Mouse (Mus musculus): ENCODE results near the gene B3gat2.

The B3gat2 gene

DNA sequence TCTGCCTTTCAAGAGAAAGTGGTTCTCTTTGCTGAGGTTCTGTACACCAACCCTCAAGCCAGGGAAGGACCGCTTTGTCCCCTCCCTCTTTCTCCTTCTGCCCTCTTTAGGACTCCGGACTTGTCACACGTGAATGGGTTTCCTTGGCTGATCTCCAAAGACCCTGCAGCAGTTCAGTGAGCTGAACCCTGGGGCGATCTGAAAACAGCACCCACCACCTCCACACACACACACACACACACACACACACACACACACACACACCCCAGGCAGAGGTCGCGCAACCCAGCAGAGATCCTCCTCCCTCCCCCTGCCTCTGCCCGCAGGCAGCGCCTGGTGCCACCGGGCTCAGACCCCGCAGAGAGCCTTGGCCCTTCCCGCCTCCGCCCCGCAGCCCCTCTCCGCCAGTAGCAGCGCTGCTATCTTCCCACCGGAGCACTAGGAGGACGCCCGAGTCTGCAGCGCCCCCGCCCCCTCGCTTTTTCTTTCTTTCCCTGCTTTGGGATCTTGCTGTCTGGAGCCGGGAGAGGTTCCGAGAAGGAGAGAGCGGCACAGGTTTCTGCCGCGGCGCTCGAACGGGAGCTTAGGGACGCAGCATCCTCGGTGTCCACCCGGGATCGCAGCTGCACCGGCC, at the start of gene B3gat2:
Gene B3gat2 (plus strand): TSS at position 252 of the 634 bp plus-strand sequence.
- DNase-seq (ENCODE audit: low spot score in 2 of 2), result peak in 1 of 2 experiments; percentile 28

DNA sequence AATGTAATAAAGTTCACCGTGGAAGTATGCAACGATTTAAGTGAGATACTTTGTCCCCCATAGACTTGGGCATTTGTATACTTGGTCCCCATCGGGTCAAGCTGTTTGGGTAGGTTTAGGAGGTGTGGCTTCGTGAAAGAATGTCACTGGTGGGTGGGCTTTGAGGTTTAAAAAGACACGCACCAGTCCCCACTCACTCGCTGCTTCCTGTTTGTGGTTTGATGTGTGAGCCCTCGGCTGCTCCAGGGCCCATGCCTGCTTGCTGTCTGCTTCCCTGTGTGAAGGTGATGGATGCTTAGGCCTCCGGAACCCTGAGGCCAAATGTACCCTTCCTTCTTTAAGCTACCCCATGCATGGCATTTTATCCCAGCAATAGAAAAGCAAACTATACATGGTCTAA, 41.2 kb upstream of the B3gat2 start:
- no peak for DNase-seq (ENCODE audit: low spot score in 2 of 2)

DNA sequence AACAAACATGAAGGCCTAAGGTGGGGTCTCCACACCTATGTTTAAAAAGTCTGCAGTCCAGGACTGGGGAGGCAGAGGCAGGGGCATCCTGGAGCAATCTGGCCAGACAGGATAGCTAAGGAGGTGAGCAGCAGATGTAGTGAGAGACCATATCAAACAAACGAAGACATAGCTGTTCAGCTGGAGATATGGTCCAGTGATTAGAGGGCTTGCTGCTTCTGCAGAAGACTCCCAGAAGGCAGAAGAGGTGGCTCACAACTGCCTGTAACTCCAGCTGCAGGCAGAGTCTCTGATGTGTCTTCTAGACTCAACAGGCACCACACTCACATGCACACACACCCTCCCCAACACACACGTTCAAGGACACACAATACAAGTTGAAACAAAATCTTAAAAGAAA, 40.5 kb upstream of the B3gat2 start:
- no peak for DNase-seq (ENCODE audit: low spot score in 2 of 2)

GRCm38 (mm10) chr1:23722469-23723372, 38.8 kb upstream of the B3gat2 start:
- DNase-seq (ENCODE audit: low spot score in 2 of 2), result no peak

- no peak for DNase-seq (ENCODE audit: low spot score in 2 of 2)
Measured at GRCm38 (mm10) chr1:23731324-23731723, 30.2 kb upstream of the B3gat2 start.

- DNase-seq (ENCODE audit: low spot score in 2 of 2), result no peak
Measured at GRCm38 (mm10) chr1:23750864-23751532, 10.6 kb upstream of the B3gat2 start.

GRCm38 (mm10) chr1:23753091-23753490, 8.5 kb upstream of the B3gat2 start:
- no peak for DNase-seq (ENCODE audit: low spot score in 2 of 2)

DNA sequence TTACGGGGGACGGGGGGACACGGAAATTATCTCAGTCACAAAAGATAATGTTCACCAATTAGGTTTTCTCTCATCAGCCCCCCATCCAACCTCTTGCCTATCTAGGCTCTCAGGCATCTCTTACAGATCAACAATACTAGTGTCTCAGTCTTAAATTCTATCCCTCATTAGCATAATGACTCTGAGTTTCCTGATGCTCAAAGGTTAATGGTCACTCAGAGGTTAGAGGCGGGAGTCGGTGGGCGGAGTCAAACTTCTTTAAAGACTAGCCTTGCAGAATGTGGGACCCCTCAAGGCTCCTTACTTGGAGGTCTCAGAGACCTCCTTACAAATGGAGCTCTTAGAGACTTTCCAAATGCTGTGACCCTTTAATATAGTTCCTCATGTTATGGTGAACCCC, 8.0 kb upstream of the B3gat2 start:
- no peak for DNase-seq (ENCODE audit: low spot score in 2 of 2)

DNA sequence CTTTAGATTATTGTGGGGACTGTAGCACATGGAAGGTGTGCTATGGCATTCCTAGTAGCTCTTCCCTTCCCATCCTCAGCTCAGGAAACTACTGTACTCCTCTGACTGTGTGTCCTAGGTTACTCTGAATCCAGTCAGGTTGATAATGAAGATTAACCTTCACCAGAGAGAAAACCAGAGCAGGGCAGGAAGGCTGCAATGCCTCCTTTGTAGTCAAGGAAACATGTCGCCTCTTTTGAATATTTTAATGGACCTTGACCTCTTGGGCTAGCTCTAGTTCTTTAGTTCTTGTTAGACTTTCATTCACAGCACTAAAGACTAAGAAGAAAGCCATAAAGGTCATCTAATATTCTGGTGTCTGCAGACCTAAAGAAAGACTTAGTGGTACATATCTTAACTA, 7.2 kb upstream of the B3gat2 start:
- DNase-seq (ENCODE audit: low spot score in 2 of 2), result no peak

DNA sequence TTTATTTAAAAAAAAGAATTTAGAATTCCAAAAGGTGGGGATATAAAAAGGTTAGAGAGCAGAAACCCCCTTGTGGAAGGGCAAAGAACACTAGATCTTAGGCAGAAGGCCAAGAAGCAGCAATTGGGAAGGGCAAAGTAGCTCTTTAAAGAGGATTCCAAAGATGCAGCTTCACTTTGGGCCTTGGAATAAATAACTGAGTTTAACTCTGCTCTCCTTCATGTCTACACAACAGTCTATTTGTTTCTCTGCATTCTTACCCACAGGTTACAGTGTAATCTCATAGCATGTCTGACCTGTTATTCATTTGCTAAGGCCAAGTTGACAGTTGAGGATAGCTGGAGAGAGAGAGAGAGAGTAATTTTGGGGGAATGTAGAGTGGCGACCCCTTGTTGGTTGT, 6.6 kb upstream of the B3gat2 start:
- no peak for DNase-seq (ENCODE audit: low spot score in 2 of 2)

DNA sequence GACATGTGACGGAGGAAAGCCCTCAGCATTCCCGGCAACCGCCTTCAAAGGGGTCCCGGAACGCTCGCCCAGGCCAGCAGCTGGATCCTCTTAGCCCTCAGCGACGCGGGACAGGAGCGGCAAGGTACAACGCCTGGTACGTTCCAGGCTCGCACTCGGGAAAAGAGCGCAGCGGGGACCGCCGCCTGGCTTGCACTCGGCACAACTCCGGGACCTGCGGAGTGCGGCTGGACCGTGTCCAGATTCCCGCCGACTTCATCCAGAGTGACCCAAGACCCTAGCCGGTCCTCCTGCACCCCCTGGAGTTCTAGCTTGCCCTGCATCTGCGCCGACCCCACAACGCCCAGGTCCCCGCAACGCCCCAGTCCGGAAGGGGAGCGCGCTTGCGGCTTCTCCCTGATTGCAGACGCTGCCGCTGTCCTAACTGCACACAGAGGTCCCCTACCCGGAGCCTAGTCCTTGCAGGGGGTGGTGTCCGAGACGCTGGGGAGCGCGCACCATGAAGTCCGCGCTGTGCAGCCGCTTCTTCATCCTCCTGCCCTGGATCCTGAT, 659 bp downstream of the B3gat2 start:
- DNase-seq (ENCODE audit: low spot score in 2 of 2), result peak in 1 of 2 experiments; percentile 22

- peak; percentile 67 to 96 for DNase-seq (ENCODE audit: low spot score in 2 of 2)
Measured at GRCm38 (mm10) chr1:23762782-23763630, 1.5 kb downstream of the B3gat2 start.

DNA sequence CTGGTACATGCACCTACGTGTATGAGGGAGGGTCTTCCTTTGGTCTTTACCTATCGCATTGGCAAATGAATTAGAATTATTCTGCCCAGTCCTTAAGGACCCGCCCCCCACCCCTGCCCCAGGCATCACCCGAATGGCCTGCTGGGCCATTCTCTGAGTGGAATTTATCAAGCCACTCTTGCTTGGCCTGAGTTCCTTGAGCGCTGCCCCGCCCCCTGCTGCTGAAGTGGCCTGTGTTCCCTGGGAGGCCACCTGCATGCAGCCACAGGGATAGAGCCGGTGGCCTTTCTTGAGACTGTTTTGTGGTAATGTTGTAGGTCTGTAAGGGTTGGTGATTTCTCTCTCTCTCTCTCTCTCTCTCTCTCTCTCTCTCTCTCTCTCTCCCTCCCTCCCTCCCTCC, 2.2 kb downstream of the B3gat2 start:
- no peak for DNase-seq (ENCODE audit: low spot score in 2 of 2)

DNA sequence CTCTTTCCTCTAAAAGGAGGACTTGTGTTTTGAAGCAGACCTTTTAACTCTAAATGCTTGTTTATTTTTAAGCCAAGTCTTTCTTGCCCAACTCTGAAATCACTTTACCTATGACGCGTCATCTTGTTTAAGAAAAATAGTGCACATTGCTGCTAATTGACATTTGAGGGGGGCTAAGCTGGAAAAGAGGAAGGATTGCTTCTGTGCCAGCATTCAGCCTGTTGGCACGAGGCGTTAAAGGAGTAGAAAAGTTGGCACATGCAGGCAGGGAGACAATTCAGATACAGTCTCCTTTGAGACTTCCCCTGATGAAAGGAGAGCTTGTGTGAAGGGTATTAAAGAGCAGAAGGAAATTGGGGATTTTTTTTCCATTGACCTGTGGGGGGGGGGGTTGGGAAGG, 3.2 kb downstream of the B3gat2 start:
- DNase-seq (ENCODE audit: low spot score in 2 of 2), result no peak

GRCm38 (mm10) chr1:23773039-23773438, 11.5 kb downstream of the B3gat2 start:
- no peak for DNase-seq (ENCODE audit: low spot score in 2 of 2)

- peak in 1 of 2 experiments; percentile 63 for DNase-seq (ENCODE audit: low spot score in 2 of 2)
Measured at GRCm38 (mm10) chr1:23792737-23793533, 31.4 kb downstream of the B3gat2 start.

DNA sequence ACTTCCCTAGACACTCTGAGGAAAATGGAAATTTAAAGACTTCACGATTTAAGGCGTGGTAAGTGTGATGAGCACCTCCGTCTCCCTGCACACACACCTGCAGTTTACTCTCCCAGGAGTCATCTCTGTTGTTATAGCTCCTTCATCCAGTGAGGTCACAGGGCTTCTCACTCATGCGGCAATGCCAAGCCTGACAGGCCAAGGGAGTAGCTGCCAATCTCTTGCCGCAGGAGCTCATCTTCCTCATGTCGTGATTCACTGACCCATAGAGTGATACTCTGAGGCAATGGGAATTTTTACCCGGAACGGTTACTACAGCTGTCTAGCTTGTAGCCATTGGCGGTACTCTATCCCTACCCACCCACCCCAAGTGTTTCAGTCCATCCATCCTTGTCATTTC, 36.8 kb downstream of the B3gat2 start:
- DNase-seq (ENCODE audit: low spot score in 2 of 2), result no peak

DNA sequence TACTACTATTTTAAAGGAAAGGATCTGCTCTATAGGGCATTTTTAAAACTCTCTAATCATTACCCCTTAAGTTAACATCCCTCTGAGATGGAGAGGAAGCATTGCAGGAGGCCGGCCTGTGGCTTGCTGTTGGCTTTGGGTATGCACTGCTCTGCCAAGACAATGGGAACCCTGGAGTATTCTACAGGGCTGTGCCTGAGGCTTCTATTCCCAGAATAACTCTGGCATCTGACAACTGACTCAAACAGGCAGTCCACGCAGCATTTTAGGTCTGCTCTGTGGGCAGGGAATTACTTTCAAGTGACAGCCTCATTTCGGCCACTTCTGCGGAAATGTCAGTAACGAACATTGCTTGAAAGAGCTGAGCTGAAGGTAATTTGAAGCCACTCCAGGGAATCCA, 60.1 kb downstream of the B3gat2 start:
- DNase-seq (ENCODE audit: low spot score in 2 of 2), result no peak

GRCm38 (mm10) chr1:23826887-23827758, 65.6 kb downstream of the B3gat2 start:
- peak in 1 of 2 experiments; percentile 60 for DNase-seq (ENCODE audit: low spot score in 2 of 2)

Measured in left cerebral cortex, adult 9 months (tissue).